8 mouse cellular contexts compared by ENCODE assay signal in the genomic region with DNA sequence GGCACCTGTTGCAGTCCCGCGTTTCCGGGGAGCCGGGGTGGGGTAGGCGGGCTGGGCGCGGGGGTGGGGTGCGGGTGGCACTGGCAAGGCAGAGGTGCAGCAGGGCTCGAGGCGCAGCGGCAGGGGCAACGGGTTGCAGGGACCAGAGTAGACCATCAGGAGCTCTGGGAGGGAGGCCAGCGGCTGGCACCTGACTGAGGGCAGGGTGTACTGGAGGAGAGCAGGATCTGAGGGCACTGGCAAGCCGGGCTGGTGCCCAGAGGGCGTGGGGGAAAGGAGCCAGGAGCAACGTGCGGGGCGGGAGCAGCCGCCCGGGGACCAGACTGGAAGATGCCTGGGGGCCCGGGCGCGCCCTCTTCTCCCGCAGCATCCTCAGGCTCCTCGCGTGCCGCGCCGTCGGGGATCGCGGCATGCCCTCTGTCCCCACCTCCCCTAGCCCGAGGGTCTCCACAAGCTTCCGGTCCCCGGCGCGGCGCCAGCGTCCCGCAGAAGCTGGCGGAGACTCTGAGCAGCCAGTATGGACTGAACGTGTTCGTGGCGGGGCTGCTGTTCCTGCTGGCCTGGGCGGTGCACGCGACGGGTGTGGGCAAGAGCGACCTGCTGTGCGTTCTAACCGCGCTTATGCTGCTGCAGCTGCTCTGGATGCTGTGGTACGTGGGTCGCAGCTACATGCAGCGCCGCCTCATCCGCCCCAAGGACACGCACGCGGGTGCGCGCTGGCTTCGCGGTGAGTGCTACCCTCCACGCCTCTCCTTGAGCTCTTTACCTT. TPM values are rescaled to one million over a fixed set of nuclear protein-coding genes. Genes with fewer than 3 reads are reported as not detected.
DNase-seq lines count a peak whose midpoint lies in the region; ATAC-seq lines count a peak whose summit lies in the region.

No protein-coding gene starts in this region.

- H3K4me3 ChIP-seq in kidney, embryonic 14.5 days (ENCODE audit: low read length) = peak overlapping the region; percentile 32
- H3K4me3 ChIP-seq in hindbrain, embryonic 11.5 days (ENCODE audit: low read depth, low read length) = peak overlapping the region; percentile 30

- WGBS in kidney, embryonic 14.5 days = 1% methylated on average over 51 of the region's 65 CpGs
- 1% methylated on average over 63 of the region's 65 CpGs for WGBS in hindbrain, embryonic 11.5 days

- no peak overlapping the region for H3K9ac ChIP-seq in kidney, embryonic 14.5 days (ENCODE audit: low read depth, low read length)
- 0 out of 2 replicates have a peak overlapping the region, but pooled peaks have one; percentile 11 for H3K9ac ChIP-seq in hindbrain, embryonic 11.5 days (ENCODE audit: low read depth, low read length)

- DNase-seq in kidney, postnatal 14 days = no peak
- peak; percentile 42 for DNase-seq in hindbrain, embryonic 11.5 days (ENCODE audit: low spot score)
- DNase-seq in neural tube, embryonic 10.5 days (ENCODE audit: extremely low spot score, low spot score) = peak; percentile 49
- DNase-seq in spleen, postnatal 4 days (ENCODE audit: low spot score in 2 of 2) = no peak
- DNase-seq in urinary bladder, adult 2 months (ENCODE audit: low spot score) = no peak
- no peak for DNase-seq in cerebellum, postnatal 4 days (ENCODE audit: low spot score in 2 of 2)

- H3K27me3 ChIP-seq in kidney, embryonic 14.5 days (ENCODE audit: control insufficient read depth, insufficient read depth, low read length) = peaks cover 49% of the 10 kb centered on the region
- peaks cover 53% of the 10 kb centered on the region for H3K27me3 ChIP-seq in hindbrain, embryonic 11.5 days (ENCODE audit: control insufficient read depth, insufficient read depth, low read length)

- peaks cover 9% of the 10 kb centered on the region; the same call in 1 of the 2 replicates for H3K4me1 ChIP-seq in kidney, embryonic 14.5 days (ENCODE audit: control insufficient read depth, insufficient read depth, low read length)
- peaks cover 11% of the 10 kb centered on the region for H3K4me1 ChIP-seq in hindbrain, embryonic 11.5 days (replicated peaks; ENCODE audit: control insufficient read depth, insufficient read depth, low read length)

- no peak overlapping the region for H3K27ac ChIP-seq in kidney, embryonic 14.5 days (ENCODE audit: low read depth, low read length)
- H3K27ac ChIP-seq in hindbrain, embryonic 11.5 days (ENCODE audit: low read depth, low read length) = no peak overlapping the region

- no peaks in the 10 kb centered on the region for H3K9me3 ChIP-seq in kidney, embryonic 14.5 days (ENCODE audit: control insufficient read depth, low read length)
- H3K9me3 ChIP-seq in hindbrain, embryonic 11.5 days (ENCODE audit: control insufficient read depth, low read length) = no peaks in the 10 kb centered on the region

- H3K4me2 ChIP-seq in kidney, embryonic 14.5 days (replicated peaks; ENCODE audit: low read depth, low read length) = peak overlapping the region; percentile 40
- peak overlapping the region; percentile 42 for H3K4me2 ChIP-seq in hindbrain, embryonic 11.5 days (replicated peaks; ENCODE audit: low read depth, low read length)

- H3K36me3 ChIP-seq in kidney, embryonic 14.5 days (ENCODE audit: control insufficient read depth, insufficient read depth, low read length) = no peaks in the 10 kb centered on the region
- no peaks in the 10 kb centered on the region for H3K36me3 ChIP-seq in hindbrain, embryonic 11.5 days (ENCODE audit: control insufficient read depth, insufficient read depth, low read length)

- peak; percentile 38 for ATAC-seq in kidney, embryonic 14.5 days (ENCODE audit: low FRiP score, low TSS enrichment)
- ATAC-seq in common myeloid progenitor, adult 5-6 weeks (replicated peaks; ENCODE audit: low read depth, poor library complexity, severe bottlenecking) = 0 out of 2 replicates have a peak, but pooled peaks have one; percentile 12
- ATAC-seq in hindbrain, embryonic 11.5 days (ENCODE audit: low FRiP score) = 0 out of 2 replicates have a peak, but pooled peaks have one; percentile 28

RNA-seq across cellular contexts. Expression of gene Otop1, which starts 1.5 kb away (rescaled TPM):
- not detected in 2 replicates for polyA plus RNA-seq in kidney, embryonic 14.5 days (2014; fragmentation: Nextera tagmentation; extraction: Ambion mirVana)
- total RNA-seq in common myeloid progenitor, adult 5-6 weeks (2017) = not detected in 2 replicates
- polyA plus RNA-seq in hindbrain, embryonic 11.5 days (2014; fragmentation: Nextera tagmentation; extraction: Ambion mirVana) = 0.14 TPM in 1 of 2 replicates, not detected in the other
- polyA plus RNA-seq in urinary bladder, adult 2 months (2012; rRNA removed) = 0.01 and 0.06 TPM in 2 replicates

RNA-seq across cellular contexts. Expression of gene Tmem128, which starts 17.3 kb away (rescaled TPM):
- polyA plus RNA-seq in kidney, embryonic 14.5 days (2014; fragmentation: Nextera tagmentation; extraction: Ambion mirVana) = 103 and 114 TPM in 2 replicates
- 23.5 and 25.8 TPM in 2 replicates for total RNA-seq in common myeloid progenitor, adult 5-6 weeks (2017)
- polyA plus RNA-seq in hindbrain, embryonic 11.5 days (2014; fragmentation: Nextera tagmentation; extraction: Ambion mirVana) = 105 TPM in 2 replicates
- polyA plus RNA-seq in urinary bladder, adult 2 months (2012; rRNA removed) = 40.9 and 56.6 TPM in 2 replicates

RNA-seq across cellular contexts. Expression of gene Drd5, which starts 41.9 kb away (rescaled TPM):
- not detected in 2 replicates for polyA plus RNA-seq in kidney, embryonic 14.5 days (2014; fragmentation: Nextera tagmentation; extraction: Ambion mirVana)
- not detected in 2 replicates for total RNA-seq in common myeloid progenitor, adult 5-6 weeks (2017)
- polyA plus RNA-seq in hindbrain, embryonic 11.5 days (2014; fragmentation: Nextera tagmentation; extraction: Ambion mirVana) = not detected in 2 replicates
- not detected in 2 replicates for polyA plus RNA-seq in urinary bladder, adult 2 months (2012; rRNA removed)

RNA-seq across cellular contexts. Expression of gene Lyar, which starts 57.0 kb away (rescaled TPM):
- polyA plus RNA-seq in kidney, embryonic 14.5 days (2014; fragmentation: Nextera tagmentation; extraction: Ambion mirVana) = 134 and 156 TPM in 2 replicates
- total RNA-seq in common myeloid progenitor, adult 5-6 weeks (2017) = 144 and 145 TPM in 2 replicates
- polyA plus RNA-seq in hindbrain, embryonic 11.5 days (2014; fragmentation: Nextera tagmentation; extraction: Ambion mirVana) = 112 and 113 TPM in 2 replicates
- polyA plus RNA-seq in urinary bladder, adult 2 months (2012; rRNA removed) = 25.1 and 28.0 TPM in 2 replicates

RNA-seq across cellular contexts. Expression of gene Zbtb49, which starts 57.0 kb away (rescaled TPM):
- 9.5 and 14.2 TPM in 2 replicates for polyA plus RNA-seq in kidney, embryonic 14.5 days (2014; fragmentation: Nextera tagmentation; extraction: Ambion mirVana)
- total RNA-seq in common myeloid progenitor, adult 5-6 weeks (2017) = 9.4 and 16.2 TPM in 2 replicates
- 14.2 and 15.7 TPM in 2 replicates for polyA plus RNA-seq in hindbrain, embryonic 11.5 days (2014; fragmentation: Nextera tagmentation; extraction: Ambion mirVana)
- polyA plus RNA-seq in urinary bladder, adult 2 months (2012; rRNA removed) = 10.1 and 10.6 TPM in 2 replicates

Comparison
In these comparisons a context has a peak if more than half of its experiments do, and no peak if none do; other contexts are left out.
1. DNase-seq: peak in hindbrain, embryonic 11.5 days (single experiment) and neural tube, embryonic 10.5 days (single experiment); none in kidney, postnatal 14 days (single experiment), spleen, postnatal 4 days (0 of 2), urinary bladder, adult 2 months (single experiment) and cerebellum, postnatal 4 days (0 of 2).
2. Peak in every context shown above with its lines, with median percentiles within 50 percentile points of each other: ATAC-seq.